Mouse (Mus musculus) spleen, adult 2 months (tissue): ENCODE data around the gene Ptrh1. TPM values are rescaled to one million over a fixed set of nuclear protein-coding genes. Genes with fewer than 3 reads are reported as not detected.

ENCODE experiments used
- DNase-seq, 2 experiments: peaks; one replicate each; pipeline versions ENCODE4 v3.0.0 to v3.0.0-alpha.2; 2012 to 2021; ENCODE audit warnings: low spot score in 2 of 2, low read depth in 1 of 2
- H3K27ac ChIP-seq: fragments of 200-500 bp; 2 replicates; pipeline ENCODE4 v1.5.1; 2012; ENCODE audit warnings: low read length, inconsistent platforms; ENCODE audit not compliant: insufficient read depth
- H3K27me3 ChIP-seq: fragments of 200-500 bp; 2 replicates; pipeline ENCODE4 v1.6.1; 2012; ENCODE audit warnings: mild to moderate bottlenecking, moderate library complexity, low read length, inconsistent platforms; ENCODE audit not compliant: control insufficient read depth, insufficient read depth
- H3K36me3 ChIP-seq: fragments of 200-500 bp; 2 replicates; pipeline ENCODE4 v1.6.1; 2012; ENCODE audit warnings: mild to moderate bottlenecking, low read length, inconsistent platforms; ENCODE audit not compliant: control insufficient read depth, insufficient read depth
- H3K4me1 ChIP-seq: fragments of 200-500 bp; 2 replicates; pipeline ENCODE4 v1.6.1; 2011; ENCODE audit warnings: inconsistent platforms; ENCODE audit not compliant: control insufficient read depth, insufficient read depth, insufficient read length
- H3K4me3 ChIP-seq: fragments of 200-500 bp; 2 replicates; pipeline ENCODE4 v1.5.1; 2011; ENCODE audit warnings: mild to moderate bottlenecking, inconsistent platforms; ENCODE audit not compliant: insufficient read depth, insufficient read length; ENCODE audit errors: extremely low read depth
- CTCF ChIP-seq: fragments of 200-500 bp; IDR thresholded peaks from 2 replicates; pipeline ENCODE4 v1.5.1; 2011; ENCODE audit warnings: mild to moderate bottlenecking, inconsistent platforms; ENCODE audit not compliant: insufficient read depth, insufficient read length, insufficient replicate concordance; ENCODE audit errors: extremely low read depth
- POLR2A ChIP-seq: fragments of 200-500 bp; IDR thresholded peaks from 2 replicates; pipeline ENCODE4 v1.6.1; 2011; ENCODE audit warnings: low read depth, low read length, inconsistent platforms
- WGBS: fragments of 180-500 bp; shearing (Covaris S2); methylation state at CpG from one replicate; pipeline ENCODE4 v1.1.7; 2018; 5-methylcytosine and 5-hydroxymethylcytosine counted together
- polyA plus RNA-seq: library from polyadenylated mRNA; depleted of rRNA; stranded (reverse); fragments of >200 nt; gene quantifications from 2 replicates; pipeline ENCODE4 v1.2.3, GENCODE M21; 2012

Ptrh1 gene
- polyA plus RNA-seq, 1 experiment: 5.1 TPM

DNA sequence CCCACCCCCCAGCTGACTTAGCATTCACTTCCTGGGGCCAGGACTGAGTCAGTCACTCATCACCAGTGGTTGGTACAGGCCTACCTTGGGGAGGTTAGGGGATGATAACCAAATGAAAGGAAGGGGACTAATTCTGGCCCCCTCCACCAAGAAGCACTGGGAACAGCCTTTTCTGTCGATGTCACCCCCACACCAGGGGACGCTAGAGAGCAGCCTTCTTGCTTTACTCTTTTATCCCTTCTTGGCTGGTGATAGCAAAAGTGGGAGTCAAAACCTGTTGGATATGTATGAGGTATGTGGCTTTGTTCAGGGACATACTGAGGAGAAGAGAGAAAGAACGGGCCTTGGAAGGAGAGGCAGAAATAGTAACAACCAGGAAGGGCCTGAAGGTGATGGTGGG is 12.2 kb upstream of the Ptrh1 start:
- no peak for TF ChIP-seq POLR2A
- TF ChIP-seq CTCF: no peak
- Histone ChIP-seq H3K36me3 (peaks cover 14% of the 10 kb centered on the region; the same call in 1 of the 2 replicates), H3K27ac (no peak overlapping the region), H3K27me3 (no peaks in the 10 kb centered on the region), H3K4me3 (no peak overlapping the region), H3K4me1 (no peaks in the 10 kb centered on the region)
- WGBS: 79% methylated on average over 3 of the region's 3 CpGs
- no peak for DNase-seq

DNA sequence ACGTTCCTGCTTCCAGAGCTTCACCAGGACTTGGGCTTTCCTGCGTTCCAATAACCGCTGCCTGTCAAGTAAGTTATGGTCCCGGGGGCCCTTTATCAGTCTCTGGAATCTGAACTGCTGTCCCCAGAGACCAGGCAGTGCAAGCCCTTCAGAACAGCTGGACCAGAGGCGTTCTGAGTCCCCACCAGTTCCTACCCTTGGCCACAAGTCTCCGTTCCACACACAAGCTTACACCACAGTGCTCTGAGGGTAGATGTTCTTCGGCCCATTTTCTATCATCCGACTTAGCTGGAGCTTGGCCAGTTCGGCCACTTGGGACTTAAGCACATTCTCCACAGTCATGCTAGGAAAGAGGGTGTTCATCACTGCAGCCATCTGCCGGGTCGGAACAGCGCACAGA is 8.3 kb upstream of the Ptrh1 start:
- peaks cover 1% of the 10 kb centered on the region; the same call in 1 of the 2 replicates for H3K36me3 ChIP-seq
- no peak for TF ChIP-seq CTCF
- no peak for TF ChIP-seq POLR2A
- H3K27me3 ChIP-seq: no peaks in the 10 kb centered on the region
- no peak overlapping the region for H3K27ac ChIP-seq
- H3K4me3 ChIP-seq: no peak overlapping the region
- H3K4me1 ChIP-seq: no peaks in the 10 kb centered on the region
- WGBS: 72% methylated on average over 12 of the region's 12 CpGs
- no peak for DNase-seq

DNA sequence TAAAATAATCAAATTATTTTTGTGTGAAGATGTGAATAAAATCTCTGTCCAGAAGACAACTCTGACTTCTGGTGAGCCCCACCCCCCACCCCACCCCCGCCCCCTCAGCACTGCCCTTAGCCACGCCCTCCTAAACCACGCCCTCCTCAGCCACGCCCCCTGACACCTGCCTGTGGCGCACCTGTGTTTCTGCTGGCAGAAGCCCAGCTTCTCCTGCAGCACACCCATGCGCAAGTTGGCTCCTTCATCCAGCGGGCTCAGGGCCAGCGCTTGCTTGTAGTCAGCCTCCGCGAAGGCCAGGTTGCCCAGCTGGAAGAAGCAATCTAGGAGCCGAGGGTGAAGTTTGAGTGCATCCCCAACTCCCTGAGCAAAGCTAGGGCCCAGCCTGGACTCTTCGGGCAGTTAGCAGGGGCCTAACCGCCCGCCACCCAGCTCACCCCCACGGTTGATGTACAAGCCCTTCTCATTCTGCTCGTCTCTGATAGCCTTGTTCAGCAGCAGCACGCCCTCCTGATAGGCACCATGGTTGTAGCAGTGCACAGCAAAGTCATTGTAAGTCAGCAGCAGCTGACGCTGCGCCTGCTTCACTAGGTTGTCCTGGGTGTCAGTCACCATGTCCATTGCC is 6.8 kb upstream of the Ptrh1 start:
- Histone ChIP-seq H3K4me3 (no peak overlapping the region), H3K36me3 (no peaks in the 10 kb centered on the region), H3K27me3 (no peaks in the 10 kb centered on the region), H3K27ac (no peak overlapping the region), H3K4me1 (no peaks in the 10 kb centered on the region)
- 81% methylated on average over 19 of the region's 19 CpGs for WGBS
- no peak for DNase-seq
- TF ChIP-seq CTCF: no peak
- no peak for TF ChIP-seq POLR2A

DNA sequence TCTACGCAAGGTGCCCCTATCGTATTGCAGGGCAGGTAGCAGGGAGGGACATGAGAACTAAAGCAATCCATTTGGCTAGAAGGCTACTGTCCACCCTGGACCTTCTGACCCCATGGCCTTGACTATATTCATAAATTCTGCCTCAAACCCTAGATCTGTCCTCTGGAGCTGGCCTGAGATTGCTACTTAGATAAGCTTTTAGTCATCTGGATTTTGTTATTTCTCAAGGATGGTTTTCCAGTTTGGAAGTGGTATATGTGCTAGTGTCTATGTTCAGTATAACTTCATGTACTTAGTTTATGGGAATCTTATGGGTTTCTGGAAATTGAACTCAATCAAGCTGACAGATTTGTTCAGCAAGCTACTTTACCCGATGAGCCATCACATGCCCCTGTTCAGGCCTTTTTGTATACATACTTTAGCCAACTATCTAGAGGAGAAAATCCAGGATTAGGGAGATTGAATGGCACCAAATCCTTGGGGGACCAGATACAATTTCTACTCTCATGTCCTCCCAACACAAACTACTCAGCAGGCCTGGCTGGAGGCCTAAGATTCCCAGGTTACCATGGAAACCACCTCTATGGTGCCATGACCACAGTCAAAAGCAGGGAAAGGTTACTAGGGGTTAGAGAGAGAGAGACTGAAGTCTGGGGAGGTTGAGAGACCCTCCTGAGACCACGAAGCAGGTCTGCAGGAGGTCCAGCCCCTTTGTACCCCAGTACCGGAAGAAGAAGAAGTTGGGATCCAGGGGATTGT is 6.1 kb upstream of the Ptrh1 start:
- no peak for DNase-seq
- H3K27me3 ChIP-seq: no peaks in the 10 kb centered on the region
- no peak for TF ChIP-seq POLR2A
- no peak for TF ChIP-seq CTCF
- WGBS: 89% methylated on average over 5 of the region's 5 CpGs
- H3K27ac ChIP-seq: no peak overlapping the region
- H3K36me3 ChIP-seq: no peaks in the 10 kb centered on the region
- no peak overlapping the region for H3K4me3 ChIP-seq
- no peaks in the 10 kb centered on the region for H3K4me1 ChIP-seq

DNA sequence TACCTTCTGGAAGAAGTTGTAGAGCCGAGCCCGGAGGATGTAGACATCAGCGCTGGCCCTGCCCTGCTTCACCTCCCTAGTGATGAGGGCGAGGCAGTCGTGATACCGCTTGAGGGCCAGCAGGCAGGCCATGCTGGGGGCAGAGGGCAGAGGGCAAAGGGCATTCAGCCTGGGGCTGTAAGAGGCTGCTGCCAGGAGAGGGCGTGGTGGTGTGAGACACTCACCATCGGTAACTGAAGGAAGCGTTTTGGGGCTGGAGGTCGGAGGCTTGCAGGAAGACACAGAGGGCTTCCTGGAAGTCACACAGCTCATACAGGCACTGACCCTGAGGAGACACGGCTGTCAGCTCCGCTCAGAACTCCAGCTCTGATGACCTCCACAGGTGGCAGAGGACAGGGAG is 3.7 kb upstream of the Ptrh1 start:
- Histone ChIP-seq H3K4me1 (peaks cover 5% of the 10 kb centered on the region), H3K27ac (no peak overlapping the region), H3K36me3 (no peaks in the 10 kb centered on the region), H3K4me3 (no peak overlapping the region), H3K27me3 (no peaks in the 10 kb centered on the region)
- no peak for DNase-seq
- TF ChIP-seq POLR2A (no peak), CTCF (no peak)
- 60% methylated on average over 12 of the region's 12 CpGs for WGBS

DNA sequence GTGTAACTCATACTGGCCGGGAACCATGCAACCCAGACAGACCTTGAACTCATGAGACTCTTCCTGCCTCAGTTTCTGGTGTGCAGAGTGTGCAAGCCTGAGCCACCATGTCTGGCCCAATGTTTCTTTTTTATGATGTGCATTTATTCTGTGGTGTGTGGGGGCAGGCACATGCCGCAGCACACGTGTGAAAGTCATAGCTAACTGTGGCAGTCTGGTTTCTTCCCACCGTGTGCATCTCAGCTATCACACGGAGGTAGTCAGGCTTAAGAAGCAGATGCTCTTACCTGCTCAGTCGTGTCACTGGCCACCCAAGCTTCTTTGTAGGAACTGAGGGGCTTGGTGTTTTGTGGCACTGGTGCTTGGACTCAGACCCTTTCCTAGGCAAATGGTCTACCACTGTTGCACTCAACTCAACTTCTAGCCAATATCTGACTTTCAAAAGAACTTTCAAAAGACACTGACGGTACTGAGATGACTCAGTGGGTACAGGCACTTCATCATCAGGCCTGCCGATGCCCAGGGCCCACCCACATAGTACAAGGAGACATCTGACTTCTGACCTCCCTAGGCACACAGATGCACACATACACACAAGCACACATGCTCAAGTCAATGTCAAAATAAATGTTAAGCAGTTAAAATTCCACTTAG is 2.8 kb upstream of the Ptrh1 start:
- H3K27me3 ChIP-seq: no peaks in the 10 kb centered on the region
- no peaks in the 10 kb centered on the region for H3K36me3 ChIP-seq
- H3K27ac ChIP-seq: no peak overlapping the region
- no peak overlapping the region for H3K4me3 ChIP-seq
- WGBS: 87% methylated on average over 8 of the region's 8 CpGs
- H3K4me1 ChIP-seq: peaks cover 5% of the 10 kb centered on the region
- DNase-seq: no peak
- TF ChIP-seq POLR2A (no peak), CTCF (no peak)

DNA sequence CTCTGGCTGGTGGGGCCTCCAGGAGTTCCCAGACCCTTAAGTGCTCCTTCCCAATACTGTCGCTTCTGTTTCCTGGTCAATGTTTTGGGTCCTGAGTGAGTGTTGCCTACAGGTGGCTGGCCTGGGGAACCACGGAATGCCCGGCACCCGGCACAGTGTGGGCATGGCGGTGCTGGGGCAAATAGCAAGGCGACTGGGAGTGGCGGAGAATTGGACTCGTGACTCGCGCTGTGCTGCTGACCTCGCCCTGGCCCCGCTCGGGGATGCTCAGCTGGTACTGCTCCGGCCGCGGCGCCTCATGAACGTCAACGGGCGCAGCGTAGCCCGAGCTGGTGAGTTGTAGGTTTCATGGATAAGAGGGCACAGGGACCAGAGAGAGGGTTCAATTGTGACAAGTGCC is 606 bp downstream of the Ptrh1 start:
- H3K4me1 ChIP-seq: peaks cover 5% of the 10 kb centered on the region
- 36% methylated on average over 22 of the region's 22 CpGs for WGBS
- H3K27me3 ChIP-seq: no peaks in the 10 kb centered on the region
- TF ChIP-seq POLR2A: no peak
- no peak for TF ChIP-seq CTCF
- peak overlapping the region; percentile 16; the same call in 1 of the 2 replicates for H3K4me3 ChIP-seq
- no peak for DNase-seq
- H3K36me3 ChIP-seq: no peaks in the 10 kb centered on the region
- no peak overlapping the region for H3K27ac ChIP-seq
